9 mouse cellular contexts compared by ENCODE assay signal in the genomic region with DNA sequence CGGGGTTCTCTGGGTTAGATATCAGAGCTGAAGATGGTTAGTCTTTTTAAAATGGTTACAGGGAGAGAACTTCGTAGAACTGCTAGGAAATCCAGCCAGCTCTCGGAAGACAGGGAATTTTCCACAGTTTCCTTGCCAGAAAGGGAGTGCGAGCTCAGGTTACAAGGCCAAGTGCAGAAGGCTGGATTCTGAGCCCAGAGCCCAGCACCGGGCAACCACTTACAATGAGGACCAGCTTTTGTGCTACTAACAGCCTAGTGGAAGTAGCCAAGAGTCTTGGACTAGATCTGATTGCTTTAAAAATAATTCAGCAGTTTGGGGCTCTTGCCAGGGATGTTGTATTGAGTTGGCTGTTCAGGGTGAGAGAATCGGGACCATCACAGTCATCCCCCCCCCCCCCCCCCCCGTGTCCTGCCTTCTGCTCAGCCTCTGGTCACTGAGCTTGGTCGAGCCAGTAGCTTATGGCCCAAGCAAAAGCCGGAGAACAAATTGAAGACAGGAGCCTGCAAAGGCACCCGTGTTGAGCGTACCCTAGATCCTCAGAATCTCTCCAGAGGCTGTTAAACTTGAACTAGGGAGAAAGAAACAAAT. TPM values are rescaled to one million over a fixed set of nuclear protein-coding genes. Genes with fewer than 3 reads are reported as not detected.
DNase-seq lines count a peak whose midpoint lies in the region; ATAC-seq and TF ChIP-seq lines count a peak whose summit lies in the region.
"Had no signal": no experiment of that assay in that cellular context is flagged by ENCODE, and none has a peak within 500 bp of the region (broad histone marks: within the 10 kb centered on the region; RNA-seq: fewer than 3 reads in every experiment).

No protein-coding gene starts in this region.

- no peaks in the 10 kb centered on the region for H3K4me1 ChIP-seq in forebrain, postnatal 0 days (ENCODE audit: insufficient read depth)
- H3K4me1 ChIP-seq in forebrain, embryonic 11.5 days (replicated peaks; ENCODE audit: control insufficient read depth, insufficient read depth, low read length) = no peaks in the 10 kb centered on the region
- H3K4me1 ChIP-seq in midbrain, embryonic 16.5 days (ENCODE audit: control insufficient read depth, insufficient read depth, low read length) = no peaks in the 10 kb centered on the region
- no peaks in the 10 kb centered on the region; the same call in 1 of the 2 replicates for H3K4me1 ChIP-seq in midbrain, embryonic 15.5 days
- no peaks in the 10 kb centered on the region for H3K4me1 ChIP-seq in neural tube, embryonic 14.5 days (ENCODE audit: control insufficient read depth, insufficient read depth, low read length)

- H3K27me3 ChIP-seq in forebrain, postnatal 0 days (ENCODE audit: insufficient read depth, low read length) = no peaks in the 10 kb centered on the region
- no peaks in the 10 kb centered on the region for H3K27me3 ChIP-seq in forebrain, embryonic 11.5 days (ENCODE audit: control insufficient read depth, insufficient read depth, low read length)
- H3K27me3 ChIP-seq in midbrain, embryonic 16.5 days (ENCODE audit: control insufficient read depth, insufficient read depth, low read depth, low read length) = no peaks in the 10 kb centered on the region
- no peaks in the 10 kb centered on the region for H3K27me3 ChIP-seq in midbrain, embryonic 15.5 days (replicated peaks)
- H3K27me3 ChIP-seq in neural tube, embryonic 14.5 days (ENCODE audit: control insufficient read depth, insufficient read depth, low read length) = no peaks in the 10 kb centered on the region

- DNase-seq in forebrain, postnatal 0 days = peak; percentile 39
- no peak for DNase-seq in forebrain, embryonic 11.5 days (ENCODE audit: low spot score)
- peak; percentile 40 for DNase-seq in forelimb bud, embryonic 11.5 days (ENCODE audit: low read depth, low spot score)
- DNase-seq in kidney, postnatal 25 days = no peak

- H3K9me3 ChIP-seq in forebrain, postnatal 0 days (ENCODE audit: low read length) = no peaks in the 10 kb centered on the region
- no peaks in the 10 kb centered on the region for H3K9me3 ChIP-seq in forebrain, embryonic 11.5 days (ENCODE audit: control insufficient read depth, low read length)
- no peaks in the 10 kb centered on the region for H3K9me3 ChIP-seq in midbrain, embryonic 16.5 days (replicated peaks; ENCODE audit: control insufficient read depth, low read length, poor library complexity, severe bottlenecking)
- no peaks in the 10 kb centered on the region for H3K9me3 ChIP-seq in midbrain, embryonic 15.5 days
- no peaks in the 10 kb centered on the region for H3K9me3 ChIP-seq in neural tube, embryonic 14.5 days (ENCODE audit: control insufficient read depth, low read length)
- H3K9me3 ChIP-seq: lung, embryonic 15.5 days had no signal

- TF ChIP-seq CTCF in forebrain, postnatal 0 days (IDR thresholded peaks at IDR 0.05; ENCODE audit: low read depth) = no peak

- H3K4me2 ChIP-seq in forebrain, postnatal 0 days (ENCODE audit: low read depth) = no peak overlapping the region
- no peak overlapping the region for H3K4me2 ChIP-seq in forebrain, embryonic 11.5 days (ENCODE audit: low read depth, low read length, severe bottlenecking)
- H3K4me2 ChIP-seq in midbrain, embryonic 16.5 days (ENCODE audit: low read length) = no peak overlapping the region
- H3K4me2 ChIP-seq in midbrain, embryonic 15.5 days = no peak overlapping the region
- H3K4me2 ChIP-seq in neural tube, embryonic 14.5 days (ENCODE audit: low read depth, low read length) = no peak overlapping the region
- H3K4me2 ChIP-seq: lung, embryonic 15.5 days had no signal

- H3K27ac ChIP-seq in forebrain, postnatal 0 days (ENCODE audit: low read depth, low read length) = no peak overlapping the region
- no peak overlapping the region for H3K27ac ChIP-seq in forebrain, embryonic 11.5 days (ENCODE audit: low read depth, low read length)
- no peak overlapping the region for H3K27ac ChIP-seq in midbrain, embryonic 16.5 days (ENCODE audit: low read length)
- no peak overlapping the region for H3K27ac ChIP-seq in midbrain, embryonic 15.5 days
- no peak overlapping the region for H3K27ac ChIP-seq in neural tube, embryonic 14.5 days (ENCODE audit: low read depth, low read length)
- H3K27ac ChIP-seq: lung, embryonic 15.5 days had no signal

- H3K36me3 ChIP-seq in forebrain, postnatal 0 days (ENCODE audit: insufficient read depth) = no peaks in the 10 kb centered on the region
- no peaks in the 10 kb centered on the region for H3K36me3 ChIP-seq in forebrain, embryonic 11.5 days (ENCODE audit: control insufficient read depth, insufficient read depth, low read length)
- H3K36me3 ChIP-seq in midbrain, embryonic 16.5 days (ENCODE audit: control insufficient read depth, insufficient read depth, low read length) = no peaks in the 10 kb centered on the region
- no peaks in the 10 kb centered on the region for H3K36me3 ChIP-seq in midbrain, embryonic 15.5 days (replicated peaks)
- no peaks in the 10 kb centered on the region for H3K36me3 ChIP-seq in neural tube, embryonic 14.5 days (ENCODE audit: control insufficient read depth, insufficient read depth, low read length)
- H3K36me3 ChIP-seq: lung, embryonic 15.5 days had no signal

- no peak overlapping the region for H3K4me3 ChIP-seq in forebrain, postnatal 0 days (ENCODE audit: low read depth, low read length)
- H3K4me3 ChIP-seq in forebrain, embryonic 11.5 days (ENCODE audit: low read depth, low read length) = no peak overlapping the region
- no peak overlapping the region for H3K4me3 ChIP-seq in midbrain, embryonic 16.5 days (ENCODE audit: low read depth, low read length)
- H3K4me3 ChIP-seq in midbrain, embryonic 15.5 days = no peak overlapping the region
- no peak overlapping the region for H3K4me3 ChIP-seq in neural tube, embryonic 14.5 days (ENCODE audit: low read depth, low read length)
- H3K4me3 ChIP-seq: lung, embryonic 15.5 days had no signal

- ATAC-seq in forebrain, postnatal 0 days = peak; percentile 77
- ATAC-seq in forebrain, embryonic 11.5 days (replicated peaks; ENCODE audit: low FRiP score) = no peak
- ATAC-seq in midbrain, embryonic 16.5 days = peak; percentile 66
- ATAC-seq in midbrain, embryonic 15.5 days (replicated peaks) = no peak
- ATAC-seq in neural tube, embryonic 14.5 days (ENCODE audit: low read depth) = peak; percentile 49
- no peak for ATAC-seq in megakaryocyte, adult 5-6 weeks (ENCODE audit: poor library complexity, severe bottlenecking)

- 48% methylated on average over 11 of the region's 11 CpGs for WGBS in forebrain, postnatal 0 days
- WGBS in forebrain, embryonic 11.5 days = 74% methylated on average over 11 of the region's 11 CpGs
- WGBS in midbrain, embryonic 16.5 days = 69% methylated on average over 11 of the region's 11 CpGs
- 74% methylated on average over 11 of the region's 11 CpGs for WGBS in midbrain, embryonic 15.5 days
- 71% methylated on average over 11 of the region's 11 CpGs for WGBS in neural tube, embryonic 14.5 days

- no peak overlapping the region for H3K9ac ChIP-seq in forebrain, postnatal 0 days
- no peak overlapping the region for H3K9ac ChIP-seq in forebrain, embryonic 11.5 days (ENCODE audit: low read length)
- no peak overlapping the region for H3K9ac ChIP-seq in midbrain, embryonic 16.5 days (ENCODE audit: low read depth, low read length)
- H3K9ac ChIP-seq in midbrain, embryonic 15.5 days = no peak overlapping the region
- H3K9ac ChIP-seq in neural tube, embryonic 14.5 days (replicated peaks; ENCODE audit: low read depth, low read length) = no peak overlapping the region
- H3K9ac ChIP-seq: lung, embryonic 15.5 days had no signal

RNA-seq across cellular contexts. Expression of gene Nufip1, which starts 59.3 kb away (rescaled TPM):
- total RNA-seq in forebrain, postnatal 0 days (2014; rRNA removed) = 11.8 and 13.8 TPM in 2 replicates
- 14.4 and 15.2 TPM in 2 replicates for polyA plus RNA-seq in forebrain, postnatal 0 days (2015; fragmentation: Nextera tagmentation; extraction: Ambion mirVana)
- polyA plus RNA-seq in forebrain, embryonic 11.5 days (2014; fragmentation: Nextera tagmentation; extraction: Ambion mirVana) = 17.8 and 19.2 TPM in 2 replicates
- 13.4 and 13.8 TPM in 2 replicates for polyA plus RNA-seq in midbrain, embryonic 16.5 days (2015; fragmentation: Nextera tagmentation; extraction: Ambion mirVana)
- 12.8 and 13.2 TPM in 2 replicates for polyA plus RNA-seq in midbrain, embryonic 15.5 days (2015; fragmentation: Nextera tagmentation; extraction: Ambion mirVana)
- 12.1 and 13.4 TPM in 2 replicates for polyA plus RNA-seq in neural tube, embryonic 14.5 days (2014; fragmentation: Nextera tagmentation; extraction: Ambion mirVana)
- 11.5 and 13.3 TPM in 2 replicates for total RNA-seq in megakaryocyte, adult 5-6 weeks (2015)
- total RNA-seq in megakaryocyte, adult 5-6 weeks (2017) = 17.5 and 19.1 TPM in 2 replicates

RNA-seq across cellular contexts. Expression of gene Gpalpp1, which starts 59.4 kb away (rescaled TPM):
- total RNA-seq in forebrain, postnatal 0 days (2014; rRNA removed) = 24.6 and 25.0 TPM in 2 replicates
- 6.8 and 9.3 TPM in 2 replicates for polyA plus RNA-seq in forebrain, postnatal 0 days (2015; fragmentation: Nextera tagmentation; extraction: Ambion mirVana)
- 20.3 and 20.5 TPM in 2 replicates for polyA plus RNA-seq in forebrain, embryonic 11.5 days (2014; fragmentation: Nextera tagmentation; extraction: Ambion mirVana)
- 13.1 and 14.1 TPM in 2 replicates for polyA plus RNA-seq in midbrain, embryonic 16.5 days (2015; fragmentation: Nextera tagmentation; extraction: Ambion mirVana)
- polyA plus RNA-seq in midbrain, embryonic 15.5 days (2015; fragmentation: Nextera tagmentation; extraction: Ambion mirVana) = 13.9 TPM in 2 replicates
- polyA plus RNA-seq in neural tube, embryonic 14.5 days (2014; fragmentation: Nextera tagmentation; extraction: Ambion mirVana) = 10.4 and 15.4 TPM in 2 replicates
- total RNA-seq in megakaryocyte, adult 5-6 weeks (2015) = 15.3 and 17.1 TPM in 2 replicates
- total RNA-seq in megakaryocyte, adult 5-6 weeks (2017) = 31.9 and 35.3 TPM in 2 replicates

Comparison
In these comparisons a context has a peak if more than half of its experiments do, and no peak if none do; other contexts are left out.
1. ATAC-seq: peak in forebrain, postnatal 0 days (single experiment), midbrain, embryonic 16.5 days (single experiment) and neural tube, embryonic 14.5 days (single experiment); none in forebrain, embryonic 11.5 days (single experiment), midbrain, embryonic 15.5 days (single experiment) and megakaryocyte, adult 5-6 weeks (single experiment).
2. DNase-seq: peak in forebrain, postnatal 0 days (single experiment) and forelimb bud, embryonic 11.5 days (single experiment); none in forebrain, embryonic 11.5 days (single experiment) and kidney, postnatal 25 days (0 of 2).